Mouse (Mus musculus) MEL (cell line): ENCODE results near the gene Ttc30a2. TPM values are rescaled to one million over a fixed set of nuclear protein-coding genes. Genes with fewer than 3 reads are reported as not detected.
"Not testable (repeated sequence)": the region's sequence is repeated elsewhere in the genome, so short reads cannot be mapped to it uniquely, and the experiment has no call there.

Experiments used
- DNase-seq: peaks from one replicate; pipeline ENCODE4 v3.0.0; 2011; ENCODE audit warnings: low read depth, low spot score
- H3K27ac ChIP-seq: 2 replicates; pipeline ENCODE4 v1.5.1; 2012; ENCODE audit warnings: low read depth, mild to moderate bottlenecking, control low read depth, low read length, moderate library complexity; ENCODE audit not compliant: control insufficient read depth
- H3K27me3 ChIP-seq, 2 experiments: fragments of 150-350 bp in 1 of 2; sonication (generic) in 1 of 2; 2 replicates each; pipeline ENCODE4 v1.6.1; 2012; ENCODE audit warnings: low read length in 2 of 2, mild to moderate bottlenecking in 2 of 2, improper control_type of control experiment in 1 of 2, moderate library complexity in 1 of 2; ENCODE audit not compliant: insufficient read depth in 2 of 2, control insufficient read depth in 1 of 2
- H3K36me3 ChIP-seq, 2 experiments: 2 replicates each; pipeline ENCODE4 v1.6.1; 2012 to 2014; ENCODE audit warnings: low read length in 2 of 2, improper control_type of control experiment in 1 of 2, inconsistent platforms in 1 of 2, mild to moderate bottlenecking in 1 of 2; ENCODE audit not compliant: insufficient read depth in 2 of 2, control insufficient read depth in 1 of 2
- H3K4me1 ChIP-seq, 2 experiments: fragments of 150-350 bp in 1 of 2; sonication (generic) in 1 of 2; 2 replicates each; pipeline ENCODE4 v1.6.1; 2012; ENCODE audit warnings: low read length in 2 of 2, improper control_type of control experiment in 1 of 2, mild to moderate bottlenecking in 1 of 2; ENCODE audit not compliant: insufficient read depth in 2 of 2, control insufficient read depth in 1 of 2
- H3K4me3 ChIP-seq, 2 experiments: fragments of 150-350 bp in 1 of 2; sonication (generic) in 1 of 2; 2 replicates each; pipeline ENCODE4 v1.5.1; 2012; ENCODE audit warnings: low read depth in 2 of 2, low read length in 2 of 2, mild to moderate bottlenecking in 2 of 2, moderate library complexity in 2 of 2, control low read depth in 1 of 2, improper control_type of control experiment in 1 of 2; ENCODE audit not compliant: control insufficient read depth in 1 of 2, insufficient read depth in 1 of 2
- H3K79me2 ChIP-seq: 2 replicates; pipeline ENCODE4 v1.6.1; 2012; ENCODE audit warnings: mild to moderate bottlenecking, low read length, moderate library complexity; ENCODE audit not compliant: control insufficient read depth, poor library complexity, insufficient read depth
- H3K9ac ChIP-seq: 2 replicates; pipeline ENCODE4 v1.6.1; 2012; ENCODE audit warnings: low read depth, mild to moderate bottlenecking, control low read depth, low read length, moderate library complexity; ENCODE audit not compliant: control insufficient read depth, poor library complexity, severe bottlenecking
- H3K9me3 ChIP-seq: fragments of 150-350 bp; sonication (generic); replicated peaks from 2 replicates; pipeline ENCODE4 v1.6.1; 2012; ENCODE audit warnings: mild to moderate bottlenecking, low read length, improper control_type of control experiment, moderate library complexity; ENCODE audit not compliant: insufficient read depth
- BHLHE40 ChIP-seq: IDR thresholded peaks from 2 replicates; pipeline ENCODE4 v1.6.1; 2012; ENCODE audit warnings: low read depth, mild to moderate bottlenecking, inconsistent platforms, low read length, improper control_type of control experiment, borderline replicate concordance
- CHD1 ChIP-seq: IDR thresholded peaks from 2 replicates; pipeline ENCODE4 v1.6.1; 2012; ENCODE audit warnings: low read depth, mild to moderate bottlenecking, inconsistent platforms, low read length, improper control_type of control experiment
- CTCF ChIP-seq, 3 experiments: IDR thresholded peaks in 2 of 3; conservative IDR thresholded peaks in 1 of 3; 2 replicates each; pipeline ENCODE4 v1.5.1; 2011 to 2012; ENCODE audit warnings: low read length in 3 of 3, low read depth in 2 of 3, mild to moderate bottlenecking in 2 of 3, improper control_type of control experiment in 1 of 3, inconsistent platforms in 1 of 3, mixed read lengths in 1 of 3, moderate library complexity in 1 of 3; ENCODE audit not compliant: control insufficient read depth in 1 of 3, insufficient read depth in 1 of 3, poor library complexity in 1 of 3, severe bottlenecking in 1 of 3
- ELF1 ChIP-seq: IDR thresholded peaks from 2 replicates; pipeline ENCODE4 v1.6.1; 2014; ENCODE audit warnings: low read depth, mild to moderate bottlenecking, inconsistent platforms, low read length, improper control_type of control experiment, moderate library complexity
- JUND ChIP-seq: IDR thresholded peaks from 2 replicates; pipeline ENCODE4 v1.6.1; 2011; ENCODE audit warnings: low read depth, mild to moderate bottlenecking, improper control_type of control experiment, low read length
- KAT2A ChIP-seq: conservative IDR thresholded peaks from 2 replicates; pipeline ENCODE4 v1.6.1; 2012; ENCODE audit warnings: low read depth, low read length, improper control_type of control experiment, inconsistent platforms
- MAFK ChIP-seq: IDR thresholded peaks from 2 replicates; pipeline ENCODE4 v1.6.1; 2011; ENCODE audit warnings: low read depth, mild to moderate bottlenecking, low read length, improper control_type of control experiment, borderline replicate concordance
- MAZ ChIP-seq: IDR thresholded peaks from 2 replicates; pipeline ENCODE4 v1.6.1; 2012; ENCODE audit warnings: low read depth, mild to moderate bottlenecking, inconsistent platforms, low read length, improper control_type of control experiment
- MXI1 ChIP-seq: IDR thresholded peaks from 2 replicates; pipeline ENCODE4 v1.6.1; 2011; ENCODE audit warnings: mild to moderate bottlenecking, low read depth, low read length, improper control_type of control experiment
- MYB ChIP-seq: IDR thresholded peaks from 2 replicates; pipeline ENCODE4 v1.6.1; 2011; ENCODE audit warnings: mild to moderate bottlenecking, low read depth, low read length, improper control_type of control experiment
- NELFE ChIP-seq: IDR thresholded peaks from 2 replicates; pipeline ENCODE4 v1.6.1; 2011; ENCODE audit warnings: low read depth, low read length, improper control_type of control experiment
- POLR2A ChIP-seq, 2 experiments: IDR thresholded peaks; 2 replicates each; pipeline ENCODE4 v1.6.1; 2011 to 2012; ENCODE audit warnings: low read length in 2 of 2, mild to moderate bottlenecking in 2 of 2, control low read depth in 1 of 2, improper control_type of control experiment in 1 of 2, low read depth in 1 of 2, moderate library complexity in 1 of 2; ENCODE audit not compliant: control insufficient read depth in 1 of 2, insufficient read depth in 1 of 2, poor library complexity in 1 of 2
- POLR2AphosphoS2 ChIP-seq: IDR thresholded peaks from 2 replicates; pipeline ENCODE4 v1.6.1; 2011; ENCODE audit warnings: low read length, improper control_type of control experiment
- POLR2AphosphoS5 ChIP-seq: IDR thresholded peaks from 2 replicates; pipeline ENCODE4 v1.6.1; 2012; ENCODE audit warnings: low read depth, borderline replicate concordance, mild to moderate bottlenecking, inconsistent platforms, low read length, moderate library complexity, mixed read lengths
- RAD21 ChIP-seq: IDR thresholded peaks from 2 replicates; pipeline ENCODE4 v1.6.1; 2011; ENCODE audit warnings: mild to moderate bottlenecking, low read depth, low read length, improper control_type of control experiment
- SIN3A ChIP-seq: IDR thresholded peaks from 2 replicates; pipeline ENCODE4 v1.6.1; 2012; ENCODE audit warnings: low read length, improper control_type of control experiment, inconsistent platforms
- UBTF ChIP-seq: IDR thresholded peaks from 2 replicates; pipeline ENCODE4 v1.6.1; 2012; ENCODE audit warnings: low read depth, mild to moderate bottlenecking, inconsistent platforms, low read length, improper control_type of control experiment, moderate library complexity, borderline replicate concordance; ENCODE audit not compliant: insufficient read depth
- USF2 ChIP-seq, 2 experiments: IDR thresholded peaks; 2 replicates each; pipeline ENCODE4 v1.6.1; 2011 to 2012; ENCODE audit warnings: improper control_type of control experiment in 2 of 2, low read length in 2 of 2, borderline replicate concordance in 1 of 2, inconsistent platforms in 1 of 2, low read depth in 1 of 2, mild to moderate bottlenecking in 1 of 2; ENCODE audit not compliant: insufficient read depth in 1 of 2
- ZC3H11A ChIP-seq: IDR thresholded peaks from 2 replicates; pipeline ENCODE4 v1.6.1; 2012; ENCODE audit warnings: low read depth, mild to moderate bottlenecking, inconsistent platforms, low read length, improper control_type of control experiment
- ZKSCAN1 ChIP-seq: IDR thresholded peaks from 2 replicates; pipeline ENCODE4 v1.6.1; 2012; ENCODE audit warnings: low read depth, mild to moderate bottlenecking, inconsistent platforms, low read length, improper control_type of control experiment, moderate library complexity
- ZNF384 ChIP-seq: IDR thresholded peaks from 2 replicates; pipeline ENCODE4 v1.6.1; 2012; ENCODE audit warnings: low read depth, mild to moderate bottlenecking, inconsistent platforms, low read length, improper control_type of control experiment
- polyA plus RNA-seq, 2 experiments: library from polyadenylated mRNA; stranded (reverse) in 1 of 2; unstranded in 1 of 2; fragments of >175 nt in 1 of 2; fragments of >200 nt in 1 of 2; gene quantifications; 2 replicates each; pipeline versions ENCODE4 v1.2.1 to v1.2.4; 2012; ENCODE audit warnings: low replicate concordance in 2 of 2, low read depth in 1 of 2; ENCODE audit not compliant: insufficient read length in 2 of 2, insufficient read depth in 1 of 2, missing spikeins in 1 of 2
- total RNA-seq: library from RNA; depleted of rRNA; stranded (reverse); fragments of 300-350 nt; gene quantifications from 2 replicates; pipeline ENCODE4 v1.2.3, GENCODE M21; 2012; rRNA removed

Ttc30a2 gene
- not detected in 2 replicates for total RNA-seq
- not detected for polyA plus RNA-seq

DNA sequence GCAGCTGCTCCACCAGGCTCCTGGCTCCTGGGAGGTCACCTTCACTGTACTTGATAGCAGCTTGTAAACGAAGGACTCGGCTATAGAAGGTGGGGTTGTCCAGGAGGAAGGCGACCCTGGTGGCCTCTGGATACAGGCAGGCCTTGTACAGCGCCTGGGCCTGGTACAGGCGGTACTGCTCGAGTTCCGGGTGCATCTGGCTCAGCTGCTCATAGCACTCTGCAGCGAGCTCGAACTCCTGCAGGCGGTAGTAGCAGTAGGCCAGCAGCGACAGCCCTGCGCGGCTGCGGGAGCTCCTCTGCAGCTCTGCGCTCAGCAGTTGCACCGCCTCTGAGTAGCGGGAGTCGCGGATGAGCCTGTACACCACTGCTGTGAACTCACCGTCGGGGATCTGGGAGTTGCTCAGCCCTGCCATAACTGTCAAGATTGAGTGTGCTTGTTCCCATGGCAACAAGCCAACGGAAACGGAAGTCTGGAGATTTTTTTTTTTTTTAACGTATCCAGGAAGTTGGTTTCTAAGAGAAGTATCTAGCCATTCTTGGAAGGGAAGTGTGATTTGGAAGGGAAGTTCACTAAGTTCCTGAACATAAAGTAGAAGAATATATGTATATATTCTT lies at the start of gene Ttc30a2:
Ttc30a2 (minus strand) TSS at position 419 of the 617 bp plus-strand sequence.
- not testable (repeated sequence) for H3K79me2 ChIP-seq, H3K4me3 ChIP-seq, H3K9me3 ChIP-seq, H3K27me3 ChIP-seq, H3K27ac ChIP-seq, H3K36me3 ChIP-seq
- peak; percentile 9 for DNase-seq
- peak; percentile 12; the same call in 1 of the 2 replicates for TF ChIP-seq ZNF384
- TF ChIP-seq, all 39 proteins: peak for 1; not testable (repeated sequence) for 38
- not testable (repeated sequence) for H3K4me1 ChIP-seq, H3K9ac ChIP-seq

DNA sequence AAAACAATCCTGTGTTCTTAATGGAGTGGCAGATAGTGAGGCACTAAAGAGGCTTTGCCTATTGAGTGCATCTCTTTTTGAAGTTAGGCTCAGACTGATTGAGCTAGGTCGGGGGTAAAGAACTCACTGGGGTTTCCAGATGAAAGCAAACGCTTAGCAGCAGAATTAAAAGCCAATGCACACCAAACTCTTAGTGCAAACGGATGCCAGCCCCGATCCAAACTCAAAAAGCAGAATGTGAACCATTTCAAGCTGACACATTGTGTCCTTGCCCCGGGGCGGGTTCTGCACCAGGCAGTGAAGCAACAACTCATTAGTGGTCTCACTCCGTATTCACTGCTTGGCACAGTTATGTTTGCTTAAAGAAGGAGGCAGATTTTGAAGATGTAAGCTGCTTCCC lies 38.9 kb upstream of the Ttc30a2 start:
- Histone ChIP-seq H3K4me3 (no peak overlapping the region), H3K27me3 (peaks cover 0 to 4% of the 10 kb centered on the region in 2 experiments; a peak in 1 of 4 replicates)
- TF ChIP-seq ZKSCAN1: no peak
- no peak for TF ChIP-seq MAFK
- no peak for TF ChIP-seq NELFE
- no peak for TF ChIP-seq RAD21
- TF ChIP-seq POLR2AphosphoS2: no peak
- TF ChIP-seq, all 39 proteins: peak for 0
- H3K9ac ChIP-seq: no peak overlapping the region
- no peaks in the 10 kb centered on the region for H3K4me1 ChIP-seq
- H3K9me3 ChIP-seq: no peaks in the 10 kb centered on the region
- DNase-seq: no peak
- H3K36me3 ChIP-seq: no peaks in the 10 kb centered on the region
- no peak overlapping the region for H3K27ac ChIP-seq
- no peaks in the 10 kb centered on the region for H3K79me2 ChIP-seq

DNA sequence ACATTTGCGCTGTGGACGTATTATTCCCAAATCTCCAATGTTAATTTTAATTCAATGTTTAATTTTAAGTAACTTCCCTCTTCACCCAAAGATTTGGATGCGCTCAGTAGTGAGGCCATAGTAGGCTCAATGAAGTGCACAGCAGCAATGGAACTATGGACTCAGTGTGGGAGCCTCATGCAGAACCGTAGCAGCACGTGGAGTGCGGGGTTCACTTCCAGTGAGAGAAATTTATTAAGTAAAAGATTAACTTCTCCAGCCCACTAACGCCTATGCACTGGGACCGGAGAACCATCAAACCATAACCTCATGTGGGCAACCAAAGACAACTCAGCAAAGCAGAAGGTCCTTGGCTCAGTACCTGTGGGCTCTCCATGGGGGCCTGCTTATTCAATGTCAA lies 38.2 kb upstream of the Ttc30a2 start:
- TF ChIP-seq MAZ (no peak), KAT2A (no peak), MYB (no peak), ZC3H11A (no peak), CTCF (IDR thresholded peaks at IDR 0.05 in 2 of 3, conservative IDR thresholded peaks at IDR 0.05 in 1 of 3; ENCODE audit: control insufficient read depth in 1 of 3, insufficient read depth in 1 of 3, low read depth in 2 of 3, low read length in 3 of 3, poor library complexity in 1 of 3, severe bottlenecking in 1 of 3) (no peak), UBTF (no peak), NELFE (no peak), BHLHE40 (no peak), JUND (no peak), CHD1 (no peak), POLR2AphosphoS5 (no peak), USF2 (IDR thresholded peaks at IDR 0.05; ENCODE audit: borderline replicate concordance in 1 of 2, insufficient read depth in 1 of 2, low read depth in 1 of 2, low read length in 2 of 2) (no peak), POLR2A (IDR thresholded peaks at IDR 0.05; ENCODE audit: control insufficient read depth in 1 of 2, insufficient read depth in 1 of 2, low read depth in 1 of 2, low read length in 2 of 2, poor library complexity in 1 of 2) (no peak), MXI1 (no peak), SIN3A (no peak), ELF1 (no peak), POLR2AphosphoS2 (no peak)
- Histone ChIP-seq H3K27ac (no peak overlapping the region), H3K79me2 (no peaks in the 10 kb centered on the region), H3K4me3 (no peak overlapping the region), H3K36me3 (no peaks in the 10 kb centered on the region), H3K27me3 (0 out of 4 replicates have a peak, but pooled peaks cover 0 to 1% of the 10 kb centered on the region in 2 experiments), H3K9me3 (no peaks in the 10 kb centered on the region), H3K9ac (no peak overlapping the region), H3K4me1 (no peaks in the 10 kb centered on the region)
- DNase-seq: no peak
